Mouse (Mus musculus): ENCODE data around the gene Nell2. TPM values are rescaled to one million over a fixed set of nuclear protein-coding genes. Genes with fewer than 3 reads are reported as not detected.

The Nell2 gene
- polyA plus RNA-seq, 1 experiment, result 0.04 TPM

GRCm38 (mm10) chr15:95186226-95186625, 342.1 kb downstream of the Nell2 start:
- no peak overlapping the region for H3K4me2 ChIP-seq (ENCODE audit: low read depth)
- TF ChIP-seq E2F4 (IDR thresholded peaks at IDR 0.05; ENCODE audit: insufficient read depth) (no peak), TCF12 (IDR thresholded peaks at IDR 0.05; ENCODE audit: insufficient read depth, poor library complexity, severe bottlenecking) (no peak), TCF3 (IDR thresholded peaks at IDR 0.05; ENCODE audit: insufficient read length, low read depth) (no peak), MYOG (IDR thresholded peaks at IDR 0.05; ENCODE audit: control insufficient read depth in 1 of 3, insufficient read depth in 1 of 3, insufficient read length in 2 of 3, low read depth in 2 of 3) (no peak), REST (IDR thresholded peaks at IDR 0.05; ENCODE audit: insufficient read depth, insufficient read length) (no peak), CEBPB (IDR thresholded peaks at IDR 0.05; ENCODE audit: insufficient read depth, poor library complexity, severe bottlenecking) (no peak), SRF (IDR thresholded peaks at IDR 0.05; ENCODE audit: control insufficient read depth, insufficient read length, low read depth) (no peak), MAX (IDR thresholded peaks at IDR 0.05; ENCODE audit: low read depth) (no peak), USF1 (IDR thresholded peaks at IDR 0.05; ENCODE audit: low read depth) (no peak), POLR2AphosphoS2 (IDR thresholded peaks at IDR 0.05; ENCODE audit: insufficient read length, low read depth) (no peak), POLR2A (IDR thresholded peaks at IDR 0.05; ENCODE audit: insufficient read length, low read depth) (no peak), MYOD1 (IDR thresholded peaks at IDR 0.05; ENCODE audit: control insufficient read depth in 1 of 3, insufficient read length in 2 of 3, low read depth in 2 of 3) (no peak)
- no peaks in the 10 kb centered on the region for H3K79me2 ChIP-seq (ENCODE audit: control insufficient read depth, insufficient read depth)
- no peaks in the 10 kb centered on the region for H3K36me3 ChIP-seq (ENCODE audit: control insufficient read depth, insufficient read depth)
- no peak overlapping the region for H3ac ChIP-seq (ENCODE audit: control insufficient read depth, insufficient read length)
- H3K4me3 ChIP-seq, result no peak overlapping the region
- no peaks in the 10 kb centered on the region for H3K27me3 ChIP-seq (ENCODE audit: control insufficient read depth, insufficient read depth, insufficient read length)

GRCm38 (mm10) chr15:95185419-95185818, 342.9 kb downstream of the Nell2 start:
- no peak overlapping the region for H3K4me3 ChIP-seq
- TF ChIP-seq MAX (IDR thresholded peaks at IDR 0.05; ENCODE audit: low read depth) (no peak), POLR2AphosphoS2 (IDR thresholded peaks at IDR 0.05; ENCODE audit: insufficient read length, low read depth) (no peak), SRF (IDR thresholded peaks at IDR 0.05; ENCODE audit: control insufficient read depth, insufficient read length, low read depth) (no peak), CEBPB (IDR thresholded peaks at IDR 0.05; ENCODE audit: insufficient read depth, poor library complexity, severe bottlenecking) (no peak), POLR2A (IDR thresholded peaks at IDR 0.05; ENCODE audit: insufficient read length, low read depth) (no peak), TCF3 (IDR thresholded peaks at IDR 0.05; ENCODE audit: insufficient read length, low read depth) (no peak), USF1 (IDR thresholded peaks at IDR 0.05; ENCODE audit: low read depth) (no peak), MYOG (IDR thresholded peaks at IDR 0.05; ENCODE audit: control insufficient read depth in 1 of 3, insufficient read depth in 1 of 3, insufficient read length in 2 of 3, low read depth in 2 of 3) (no peak), REST (IDR thresholded peaks at IDR 0.05; ENCODE audit: insufficient read depth, insufficient read length) (no peak), E2F4 (IDR thresholded peaks at IDR 0.05; ENCODE audit: insufficient read depth) (no peak), MYOD1 (IDR thresholded peaks at IDR 0.05; ENCODE audit: control insufficient read depth in 1 of 3, insufficient read length in 2 of 3, low read depth in 2 of 3) (no peak), TCF12 (IDR thresholded peaks at IDR 0.05; ENCODE audit: insufficient read depth, poor library complexity, severe bottlenecking) (no peak)

GRCm38 (mm10) chr15:95183450-95183849, 344.9 kb downstream of the Nell2 start:
- H3K79me2 ChIP-seq (ENCODE audit: control insufficient read depth, insufficient read depth), result no peaks in the 10 kb centered on the region
- H3K36me3 ChIP-seq (ENCODE audit: control insufficient read depth, insufficient read depth), result no peaks in the 10 kb centered on the region
- no peak overlapping the region for H3K4me3 ChIP-seq
- H3K27me3 ChIP-seq (ENCODE audit: control insufficient read depth, insufficient read depth, insufficient read length), result no peaks in the 10 kb centered on the region
- H3ac ChIP-seq (ENCODE audit: control insufficient read depth, insufficient read length), result no peak overlapping the region
- peak overlapping the region; percentile 57 for H3K4me2 ChIP-seq (ENCODE audit: low read depth)
- TF ChIP-seq TCF3 (IDR thresholded peaks at IDR 0.05; ENCODE audit: insufficient read length, low read depth) (no peak), USF1 (IDR thresholded peaks at IDR 0.05; ENCODE audit: low read depth) (no peak), CEBPB (IDR thresholded peaks at IDR 0.05; ENCODE audit: insufficient read depth, poor library complexity, severe bottlenecking) (no peak), REST (IDR thresholded peaks at IDR 0.05; ENCODE audit: insufficient read depth, insufficient read length) (no peak), MAX (IDR thresholded peaks at IDR 0.05; ENCODE audit: low read depth) (no peak), SRF (IDR thresholded peaks at IDR 0.05; ENCODE audit: control insufficient read depth, insufficient read length, low read depth) (no peak), MYOG (IDR thresholded peaks at IDR 0.05; ENCODE audit: control insufficient read depth in 1 of 3, insufficient read depth in 1 of 3, insufficient read length in 2 of 3, low read depth in 2 of 3) (no peak), POLR2A (IDR thresholded peaks at IDR 0.05; ENCODE audit: insufficient read length, low read depth) (no peak), MYOD1 (IDR thresholded peaks at IDR 0.05; ENCODE audit: control insufficient read depth in 1 of 3, insufficient read length in 2 of 3, low read depth in 2 of 3) (no peak), POLR2AphosphoS2 (IDR thresholded peaks at IDR 0.05; ENCODE audit: insufficient read length, low read depth) (no peak), E2F4 (IDR thresholded peaks at IDR 0.05; ENCODE audit: insufficient read depth) (no peak), TCF12 (IDR thresholded peaks at IDR 0.05; ENCODE audit: insufficient read depth, poor library complexity, severe bottlenecking) (no peak)

More at GRCm38 (mm10) chr15:95185419-95185818, 342.9 kb downstream of the Nell2 start:
- Histone ChIP-seq H3ac (ENCODE audit: control insufficient read depth, insufficient read length) (no peak overlapping the region), H3K27me3 (ENCODE audit: control insufficient read depth, insufficient read depth, insufficient read length) (no peaks in the 10 kb centered on the region), H3K79me2 (ENCODE audit: control insufficient read depth, insufficient read depth) (no peaks in the 10 kb centered on the region), H3K36me3 (ENCODE audit: control insufficient read depth, insufficient read depth) (no peaks in the 10 kb centered on the region), H3K4me2 (ENCODE audit: low read depth) (no peak overlapping the region)

- Histone ChIP-seq H3ac (ENCODE audit: control insufficient read depth, insufficient read length) (no peak overlapping the region), H3K36me3 (ENCODE audit: control insufficient read depth, insufficient read depth) (no peaks in the 10 kb centered on the region), H3K4me2 (ENCODE audit: low read depth) (no peak overlapping the region), H3K4me3 (no peak overlapping the region), H3K79me2 (ENCODE audit: control insufficient read depth, insufficient read depth) (no peaks in the 10 kb centered on the region), H3K27me3 (ENCODE audit: control insufficient read depth, insufficient read depth, insufficient read length) (no peaks in the 10 kb centered on the region)
- TF ChIP-seq MYOG (IDR thresholded peaks at IDR 0.05; ENCODE audit: control insufficient read depth in 1 of 3, insufficient read depth in 1 of 3, insufficient read length in 2 of 3, low read depth in 2 of 3), result no peak
- no peak for TF ChIP-seq POLR2AphosphoS2 (IDR thresholded peaks at IDR 0.05; ENCODE audit: insufficient read length, low read depth)
- TF ChIP-seq TCF12 (IDR thresholded peaks at IDR 0.05; ENCODE audit: insufficient read depth, poor library complexity, severe bottlenecking), result no peak
- TF ChIP-seq USF1 (IDR thresholded peaks at IDR 0.05; ENCODE audit: low read depth), result no peak
- no peak for TF ChIP-seq MYOD1 (IDR thresholded peaks at IDR 0.05; ENCODE audit: control insufficient read depth in 1 of 3, insufficient read length in 2 of 3, low read depth in 2 of 3)
- no peak for TF ChIP-seq CEBPB (IDR thresholded peaks at IDR 0.05; ENCODE audit: insufficient read depth, poor library complexity, severe bottlenecking)
- TF ChIP-seq MAX (IDR thresholded peaks at IDR 0.05; ENCODE audit: low read depth), result no peak
- TF ChIP-seq REST (IDR thresholded peaks at IDR 0.05; ENCODE audit: insufficient read depth, insufficient read length), result no peak
Measured at GRCm38 (mm10) chr15:95156828-95157227, 371.5 kb downstream of the Nell2 start.
